Mouse (Mus musculus) adrenal gland, postnatal 25 days (tissue): ENCODE results near the gene Zmym5. TPM values are rescaled to one million over a fixed set of nuclear protein-coding genes. Genes with fewer than 3 reads are reported as not detected.
"Not testable (repeated sequence)": the region's sequence is repeated elsewhere in the genome, so short reads cannot be mapped to it uniquely, and the experiment has no call there.

Experiments
- DNase-seq: peaks from one replicate; pipeline ENCODE4 v3.0.0; 2021; ENCODE audit warnings: mixed read lengths
- total RNA-seq: library from RNA; stranded (reverse); gene quantifications from 2 replicates; pipeline ENCODE4 v1.2.3, GENCODE M21; 2021

Zmym5 gene
- total RNA-seq, 1 experiment from 2014 or later, result 39.0 TPM

DNA sequence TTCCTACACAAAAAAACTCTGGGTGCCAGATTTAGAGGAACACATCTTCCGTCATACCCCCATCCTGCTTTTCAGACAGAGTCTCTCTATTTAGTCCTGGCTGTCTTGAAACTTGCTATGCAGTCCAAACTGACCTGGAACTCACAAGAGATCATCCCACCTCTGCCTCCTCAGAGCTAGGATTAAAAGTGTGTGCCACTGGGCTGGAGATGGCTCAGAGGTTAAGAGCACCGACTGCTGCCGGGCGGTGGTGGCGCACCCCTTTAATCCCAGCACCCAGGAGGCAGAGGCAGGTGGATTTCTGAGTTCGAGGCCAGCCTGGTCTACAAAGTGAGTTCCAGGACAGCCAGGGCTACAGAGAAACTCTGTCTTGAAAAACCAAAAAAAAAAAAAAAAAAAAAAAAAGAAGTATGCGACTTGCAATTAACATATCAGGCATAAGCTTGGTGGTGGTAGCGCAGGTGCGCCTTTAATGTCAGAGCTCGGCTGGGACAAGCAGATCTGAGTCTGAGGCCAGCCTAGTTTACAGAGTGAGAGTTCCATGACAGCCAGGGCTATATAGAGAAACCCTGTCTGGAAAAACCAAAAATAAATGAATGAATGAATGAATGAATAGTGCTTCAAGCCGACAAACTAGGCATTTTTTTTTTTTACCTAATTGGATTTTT lies 34.8 kb downstream of the Zmym5 start:
- no peak for DNase-seq

DNA sequence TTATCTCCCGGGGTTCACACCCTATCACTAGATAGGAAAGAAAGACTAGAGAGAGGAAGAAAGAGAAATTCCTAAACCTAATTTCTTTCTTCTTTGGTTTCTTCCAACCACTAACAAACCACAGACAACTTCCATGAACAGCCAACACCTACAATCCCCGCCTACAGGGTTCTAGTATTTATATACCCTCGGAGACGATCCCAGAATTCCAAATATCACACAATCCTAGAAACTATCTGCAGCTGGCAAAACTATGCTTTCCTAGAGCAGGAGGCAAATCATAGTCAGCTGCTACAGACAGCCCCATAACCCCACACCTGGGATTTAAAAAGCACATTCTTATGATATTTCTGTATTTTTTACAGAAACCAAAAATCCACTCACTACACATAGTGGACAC lies 36.1 kb downstream of the Zmym5 start:
- no peak for DNase-seq

DNA sequence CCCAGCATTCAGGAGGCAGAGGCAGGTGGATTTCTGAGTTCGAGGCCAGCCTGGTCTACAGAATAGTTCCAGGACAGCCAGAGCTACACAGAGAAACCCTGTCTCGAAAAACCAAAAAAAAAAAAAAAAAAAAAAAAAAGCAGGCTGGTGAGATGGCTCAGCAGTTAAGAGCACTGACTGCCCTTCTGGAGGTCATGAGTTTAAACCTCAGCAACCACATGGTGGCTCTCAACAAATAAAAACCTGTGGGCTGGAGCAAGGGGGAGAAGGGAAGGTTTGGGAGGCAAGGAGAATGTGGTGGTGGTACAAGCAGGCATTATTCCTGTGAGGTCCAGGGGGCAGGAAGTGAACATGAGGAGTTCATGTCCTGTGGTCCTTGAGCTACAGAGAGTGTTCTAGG lies 45.1 kb downstream of the Zmym5 start:
- not testable (repeated sequence) for DNase-seq

- not testable (repeated sequence) for DNase-seq
Measured at GRCm38 (mm10) chr14:56765117-56765516, 46.4 kb downstream of the Zmym5 start.

- no peak for DNase-seq
Measured at GRCm38 (mm10) chr14:56751282-56751681, 60.2 kb downstream of the Zmym5 start.

Other genes starting within 250 kb of the Zmym5 start
- gene Cenpj, start 236.3 kb downstream of the Zmym5 start, total RNA-seq, result 13.5 and 13.7 TPM in 2 replicates
- gene Parp4, start 236.1 kb downstream of the Zmym5 start, total RNA-seq, result 31.9 and 39.1 TPM in 2 replicates
- 30.0 and 37.5 TPM in 2 replicates for gene Mphosph8, start 143.5 kb downstream of the Zmym5 start, total RNA-seq
- 27.5 TPM in 2 replicates for gene Pspc1, start 33.4 kb downstream of the Zmym5 start, total RNA-seq
- 59.4 and 65.4 TPM in 2 replicates for gene Zmym2, start 74.9 kb upstream of the Zmym5 start, total RNA-seq
- not detected in 2 replicates for gene Gja3, start 246.4 kb upstream of the Zmym5 start, total RNA-seq